Mouse (Mus musculus): Measurements from ENCODE around the gene Carns1. TPM values are rescaled to one million over a fixed set of nuclear protein-coding genes. Genes with fewer than 3 reads are reported as not detected.

Carns1 gene
- polyA plus RNA-seq, 1 experiment from 2014 or later: 0.90 TPM

GRCm38 (mm10) chr19:4183689-4184088 is 8.4 kb upstream of the Carns1 start:
- DNase-seq (no peak), ATAC-seq (no peak)
- H3K27ac ChIP-seq (ENCODE audit: low read depth): 0 out of 2 replicates have a peak overlapping the region, but pooled peaks have one; percentile 39
- WGBS (ENCODE audit: insufficient replicate concordance): 69% methylated on average over 2 of the region's 2 CpGs
- no peak overlapping the region for H3K4me3 ChIP-seq (ENCODE audit: low read depth, low read length)
- no peaks in the 10 kb centered on the region for H3K9me3 ChIP-seq (ENCODE audit: low read length)
- no peak overlapping the region for H3K9ac ChIP-seq (replicated peaks)
- H3K4me2 ChIP-seq (ENCODE audit: low read depth, low read length): 0 out of 2 replicates have a peak overlapping the region, but pooled peaks have one; percentile 2
- H3K4me1 ChIP-seq (ENCODE audit: insufficient read depth): peaks cover 31% of the 10 kb centered on the region
- H3K27me3 ChIP-seq (ENCODE audit: insufficient read depth, low read length): no peaks in the 10 kb centered on the region
- H3K36me3 ChIP-seq (replicated peaks; ENCODE audit: insufficient read depth, low read length): 0 out of 2 replicates have a peak, but pooled peaks cover 4% of the 10 kb centered on the region
- no peak for TF ChIP-seq CTCF (IDR thresholded peaks at IDR 0.05; ENCODE audit: low read depth)
- no peak for TF ChIP-seq EP300 (IDR thresholded peaks at IDR 0.05; ENCODE audit: low read depth)

- H3K4me2 ChIP-seq (ENCODE audit: low read depth, low read length): no peak overlapping the region
- no peaks in the 10 kb centered on the region for H3K9me3 ChIP-seq (ENCODE audit: low read length)
- H3K27me3 ChIP-seq (ENCODE audit: insufficient read depth, low read length): no peaks in the 10 kb centered on the region
- TF ChIP-seq CTCF (IDR thresholded peaks at IDR 0.05; ENCODE audit: low read depth) (no peak), EP300 (IDR thresholded peaks at IDR 0.05; ENCODE audit: low read depth) (no peak)
- no peak overlapping the region for H3K4me3 ChIP-seq (ENCODE audit: low read depth, low read length)
- H3K36me3 ChIP-seq (replicated peaks; ENCODE audit: insufficient read depth, low read length): 0 out of 2 replicates have a peak, but pooled peaks cover 4% of the 10 kb centered on the region
- H3K27ac ChIP-seq (ENCODE audit: low read depth): no peak overlapping the region
- H3K4me1 ChIP-seq (ENCODE audit: insufficient read depth): peaks cover 31% of the 10 kb centered on the region
- peak; percentile 53 for ATAC-seq
- peak; percentile 67 for DNase-seq
- 37% methylated on average over 3 of the region's 3 CpGs for WGBS (ENCODE audit: insufficient replicate concordance)
- H3K9ac ChIP-seq (replicated peaks): no peak overlapping the region
Observed at GRCm38 (mm10) chr19:4181892-4182291, 6.6 kb upstream of the Carns1 start.

GRCm38 (mm10) chr19:4180411-4180810 is 5.1 kb upstream of the Carns1 start:
- no peak overlapping the region for H3K4me2 ChIP-seq (ENCODE audit: low read depth, low read length)
- peaks cover 20% of the 10 kb centered on the region for H3K4me1 ChIP-seq (ENCODE audit: insufficient read depth)
- H3K9me3 ChIP-seq (ENCODE audit: low read length): no peaks in the 10 kb centered on the region
- TF ChIP-seq CTCF (IDR thresholded peaks at IDR 0.05; ENCODE audit: low read depth) (no peak), EP300 (IDR thresholded peaks at IDR 0.05; ENCODE audit: low read depth) (no peak)
- H3K27me3 ChIP-seq (ENCODE audit: insufficient read depth, low read length): no peaks in the 10 kb centered on the region
- H3K9ac ChIP-seq (replicated peaks): no peak overlapping the region
- 0 out of 2 replicates have a peak, but pooled peaks cover 4% of the 10 kb centered on the region for H3K36me3 ChIP-seq (replicated peaks; ENCODE audit: insufficient read depth, low read length)
- H3K4me3 ChIP-seq (ENCODE audit: low read depth, low read length): no peak overlapping the region
- DNase-seq (no peak), ATAC-seq (no peak)
- 74% methylated on average over 7 of the region's 7 CpGs for WGBS (ENCODE audit: insufficient replicate concordance)
- H3K27ac ChIP-seq (ENCODE audit: low read depth): no peak overlapping the region

GRCm38 (mm10) chr19:4172925-4173324 is 2.4 kb downstream of the Carns1 start:
- no peaks in the 10 kb centered on the region for H3K27me3 ChIP-seq (ENCODE audit: insufficient read depth, low read length)
- no peaks in the 10 kb centered on the region for H3K36me3 ChIP-seq (replicated peaks; ENCODE audit: insufficient read depth, low read length)
- no peak overlapping the region for H3K9ac ChIP-seq (replicated peaks)
- H3K9me3 ChIP-seq (ENCODE audit: low read length): no peaks in the 10 kb centered on the region
- DNase-seq: no peak
- no peak overlapping the region for H3K4me2 ChIP-seq (ENCODE audit: low read depth, low read length)
- no peak for ATAC-seq
- H3K4me3 ChIP-seq (ENCODE audit: low read depth, low read length): no peak overlapping the region
- WGBS (ENCODE audit: insufficient replicate concordance): 68% methylated on average over 11 of the region's 11 CpGs
- H3K27ac ChIP-seq (ENCODE audit: low read depth): no peak overlapping the region
- TF ChIP-seq EP300 (IDR thresholded peaks at IDR 0.05; ENCODE audit: low read depth) (no peak), CTCF (IDR thresholded peaks at IDR 0.05; ENCODE audit: low read depth) (no peak; the same call in 1 of the 2 replicates)
- peaks cover 28% of the 10 kb centered on the region for H3K4me1 ChIP-seq (ENCODE audit: insufficient read depth)

DNA sequence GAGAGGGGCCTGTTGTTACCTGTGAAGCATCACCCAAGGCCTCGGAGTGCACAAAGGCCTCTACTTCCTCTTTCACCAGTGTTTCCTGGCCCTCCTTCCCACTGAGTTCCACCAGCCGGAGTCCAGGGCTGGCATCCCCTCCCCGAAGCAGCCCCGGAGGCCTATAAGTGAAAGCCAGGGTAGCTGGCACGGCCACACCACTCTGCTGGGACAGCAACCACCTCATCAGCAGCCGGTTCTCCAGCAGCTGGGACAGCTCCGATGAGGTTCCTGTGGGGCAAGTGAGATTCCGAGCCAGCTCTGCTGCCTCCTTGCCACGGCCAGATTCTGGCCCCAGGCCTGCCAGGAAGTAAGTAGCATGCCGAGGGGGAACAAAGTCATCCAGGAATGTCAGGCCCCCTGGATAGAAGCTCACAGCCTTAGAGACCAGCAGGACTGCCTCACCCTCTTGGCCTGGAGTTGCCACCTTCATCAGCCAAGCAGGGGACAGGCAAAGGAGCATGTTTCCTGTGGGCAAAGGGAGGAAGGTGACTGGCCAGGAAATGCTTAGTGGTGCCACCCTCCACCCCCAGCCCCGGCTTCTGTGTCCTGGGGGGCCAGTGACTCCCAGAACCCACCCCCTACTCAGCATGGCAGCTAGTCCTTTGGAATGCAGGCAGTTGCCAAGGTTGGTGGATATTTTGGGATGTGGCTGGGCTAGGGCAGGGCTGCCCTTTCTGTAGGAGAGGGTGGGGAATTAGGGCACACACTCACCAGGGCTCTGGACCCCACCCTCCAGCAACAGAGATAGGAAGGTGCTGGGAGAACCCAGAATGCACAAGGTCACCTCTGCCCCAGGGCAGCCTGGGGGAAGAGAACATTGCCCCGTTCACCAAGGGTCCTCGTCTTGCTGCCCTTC is 3.6 kb downstream of the Carns1 start:
- ATAC-seq (no peak), DNase-seq (no peak)
- Histone ChIP-seq H3K9ac (replicated peaks) (no peak overlapping the region), H3K27me3 (ENCODE audit: insufficient read depth, low read length) (no peaks in the 10 kb centered on the region), H3K27ac (ENCODE audit: low read depth) (0 out of 2 replicates have a peak overlapping the region, but pooled peaks have one; percentile 34), H3K36me3 (replicated peaks; ENCODE audit: insufficient read depth, low read length) (no peaks in the 10 kb centered on the region), H3K4me3 (ENCODE audit: low read depth, low read length) (no peak overlapping the region), H3K4me2 (ENCODE audit: low read depth, low read length) (no peak overlapping the region), H3K4me1 (ENCODE audit: insufficient read depth) (peaks cover 28% of the 10 kb centered on the region), H3K9me3 (ENCODE audit: low read length) (no peaks in the 10 kb centered on the region)
- WGBS (ENCODE audit: insufficient replicate concordance): 46% methylated on average over 13 of the region's 13 CpGs
- TF ChIP-seq CTCF (IDR thresholded peaks at IDR 0.05; ENCODE audit: low read depth): no peak
- TF ChIP-seq EP300 (IDR thresholded peaks at IDR 0.05; ENCODE audit: low read depth): no peak

DNA sequence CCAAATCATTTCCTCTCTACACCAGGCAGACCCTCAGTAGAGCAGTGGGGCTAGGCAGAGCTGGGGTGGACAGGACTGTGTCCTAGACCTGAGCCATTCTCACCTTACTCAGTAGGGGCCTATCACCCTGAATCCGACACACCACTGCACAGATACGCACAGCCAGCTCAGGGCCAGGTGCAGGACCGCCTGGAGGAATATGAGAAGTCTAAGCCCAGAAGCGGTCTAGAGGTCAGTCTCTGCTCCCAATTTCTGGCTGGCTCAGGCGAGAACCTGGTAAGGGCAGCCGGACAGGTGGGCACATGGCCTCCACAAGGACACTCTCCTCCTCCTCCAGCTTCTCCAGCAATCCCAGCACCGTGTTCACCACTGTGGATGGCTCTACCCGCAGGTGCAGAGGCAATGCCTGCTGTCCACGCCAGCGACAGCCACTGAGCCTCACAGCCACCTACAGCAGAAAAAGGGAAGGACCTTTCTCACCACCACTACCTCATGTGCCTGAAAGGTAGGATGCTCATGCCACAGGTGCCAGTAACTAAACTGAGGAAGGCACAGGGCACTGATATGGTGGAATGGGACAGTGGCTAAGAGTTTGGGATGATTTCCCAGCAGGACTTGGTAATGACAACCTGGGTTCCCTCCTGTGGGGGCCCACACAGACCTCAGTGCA is 4.4 kb downstream of the Carns1 start:
- no peak overlapping the region for H3K9ac ChIP-seq (replicated peaks)
- H3K4me3 ChIP-seq (ENCODE audit: low read depth, low read length): no peak overlapping the region
- H3K4me2 ChIP-seq (ENCODE audit: low read depth, low read length): no peak overlapping the region
- H3K36me3 ChIP-seq (replicated peaks; ENCODE audit: insufficient read depth, low read length): no peaks in the 10 kb centered on the region
- DNase-seq (no peak), ATAC-seq (no peak)
- no peaks in the 10 kb centered on the region for H3K9me3 ChIP-seq (ENCODE audit: low read length)
- H3K27ac ChIP-seq (ENCODE audit: low read depth): 0 out of 2 replicates have a peak overlapping the region, but pooled peaks have one; percentile 34
- H3K4me1 ChIP-seq (ENCODE audit: insufficient read depth): peaks cover 28% of the 10 kb centered on the region
- TF ChIP-seq CTCF (IDR thresholded peaks at IDR 0.05; ENCODE audit: low read depth) (no peak), EP300 (IDR thresholded peaks at IDR 0.05; ENCODE audit: low read depth) (no peak)
- WGBS (ENCODE audit: insufficient replicate concordance): 87% methylated on average over 10 of the region's 10 CpGs
- no peaks in the 10 kb centered on the region for H3K27me3 ChIP-seq (ENCODE audit: insufficient read depth, low read length)
